Mouse (Mus musculus) CD4-positive, CD25-positive, alpha-beta regulatory T cell, adult 2 months (primary cell): ENCODE data around the gene 1700022I11Rik.

Experiments
- DNase-seq: peaks from one replicate; pipeline ENCODE4 v3.0.0-alpha.2; 2012; ENCODE audit warnings: low read depth, low spot score

Gene 1700022I11Rik

GRCm38 (mm10) chr4:43032501-43032900 lies 63.1 kb downstream of the 1700022I11Rik start:
- no peak for DNase-seq
